Mouse (Mus musculus): ENCODE data around the gene Thy1.

DNA sequence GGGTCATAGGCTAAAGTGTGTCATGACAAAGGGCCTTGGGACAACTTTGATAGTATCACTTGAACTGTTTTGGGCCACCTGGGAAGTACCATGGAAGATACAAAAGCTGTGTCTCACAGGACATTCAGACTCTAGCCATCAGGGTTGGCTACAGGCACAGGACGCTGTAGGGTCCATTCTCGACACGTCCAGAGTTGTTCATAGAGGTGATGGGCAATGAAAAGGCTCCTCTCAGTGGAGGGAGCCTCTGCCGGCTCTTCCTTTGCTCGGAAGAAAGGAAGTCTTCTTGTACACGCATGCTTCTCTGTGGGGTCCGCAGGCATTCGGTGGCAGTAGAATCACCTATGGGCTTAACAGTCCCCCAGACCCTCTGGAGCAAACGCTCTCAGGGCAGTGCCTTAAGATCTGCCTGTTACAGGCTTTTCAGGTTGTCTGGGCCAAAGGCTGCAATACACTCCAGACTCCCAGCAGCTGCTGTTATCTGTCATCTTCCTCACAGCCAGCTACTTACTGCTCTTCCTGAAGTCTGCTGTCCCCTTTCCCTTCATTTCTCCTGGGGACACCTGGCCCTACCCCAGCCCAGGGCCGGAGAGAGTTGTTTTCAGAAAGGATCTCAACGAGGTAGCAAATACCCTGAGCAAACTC is 34.2 kb downstream of the Thy1 start:
- TF ChIP-seq CTCF (IDR thresholded peaks at IDR 0.05) (no peak), POLR2A (IDR thresholded peaks at IDR 0.05; ENCODE audit: insufficient read depth, low read depth, low read length) (no peak)
